Mouse (Mus musculus) erythroblast, embryonic 14.5 days (primary cell): ENCODE data around the gene Gnaz. TPM values are rescaled to one million over a fixed set of nuclear protein-coding genes. Genes with fewer than 3 reads are reported as not detected.

ENCODE experiments used
- H3K27me3 ChIP-seq: 2 replicates; pipeline ENCODE4 v1.6.1; 2012; ENCODE audit warnings: inconsistent platforms; ENCODE audit not compliant: control insufficient read depth
- H3K36me3 ChIP-seq: 2 replicates; pipeline ENCODE4 v1.6.1; 2012; ENCODE audit warnings: mild to moderate bottlenecking, inconsistent platforms; ENCODE audit not compliant: control insufficient read depth
- H3K4me1 ChIP-seq: 2 replicates; pipeline ENCODE4 v1.6.1; 2012; ENCODE audit warnings: inconsistent platforms; ENCODE audit not compliant: control insufficient read depth
- H3K4me3 ChIP-seq: replicated peaks from 2 replicates; pipeline ENCODE3; 2012; ENCODE audit warnings: moderate library complexity, mild to moderate bottlenecking, inconsistent platforms
- H3K9me3 ChIP-seq: 2 replicates; pipeline ENCODE4 v1.6.1; 2012; ENCODE audit warnings: low read length, inconsistent platforms, mixed read lengths; ENCODE audit not compliant: control insufficient read depth
- GATA1 ChIP-seq: IDR thresholded peaks from 2 replicates; pipeline ENCODE4 v1.6.1; 2012; ENCODE audit warnings: low read length, inconsistent platforms, mixed read lengths
- TAL1 ChIP-seq: IDR thresholded peaks from 3 replicates; pipeline ENCODE4 v1.6.1; 2012; ENCODE audit warnings: low read length, inconsistent platforms, mixed read lengths
- polyA plus RNA-seq: library from polyadenylated mRNA; stranded (reverse); fragments of >175 nt; gene quantifications from 2 replicates; pipeline ENCODE4 v1.2.3, GENCODE M21; 2012

Gene Gnaz
- polyA plus RNA-seq, 1 experiment: 0.07 TPM

- TF ChIP-seq GATA1 (no peak), TAL1 (no peak)
- no peaks in the 10 kb centered on the region for H3K27me3 ChIP-seq
- no peaks in the 10 kb centered on the region for H3K4me1 ChIP-seq
- H3K9me3 ChIP-seq: no peaks in the 10 kb centered on the region
- H3K36me3 ChIP-seq: no peaks in the 10 kb centered on the region
- H3K4me3 ChIP-seq: no peak overlapping the region
Measured at GRCm38 (mm10) chr10:74983176-74983575, 16.2 kb downstream of the Gnaz start.

- H3K4me3 ChIP-seq: no peak overlapping the region
- 0 out of 2 replicates have a peak, but pooled peaks cover 3% of the 10 kb centered on the region for H3K9me3 ChIP-seq
- TF ChIP-seq GATA1: no peak
- TF ChIP-seq TAL1: no peak
- H3K27me3 ChIP-seq: peaks cover 3% of the 10 kb centered on the region; the same call in 1 of the 2 replicates
- no peaks in the 10 kb centered on the region for H3K36me3 ChIP-seq
- no peaks in the 10 kb centered on the region for H3K4me1 ChIP-seq
Measured at GRCm38 (mm10) chr10:74987698-74988470, 20.9 kb downstream of the Gnaz start.

- Histone ChIP-seq H3K4me3 (no peak overlapping the region), H3K36me3 (no peaks in the 10 kb centered on the region), H3K4me1 (no peaks in the 10 kb centered on the region), H3K27me3 (peaks cover 5% of the 10 kb centered on the region; the same call in 1 of the 2 replicates), H3K9me3 (0 out of 2 replicates have a peak, but pooled peaks cover 3% of the 10 kb centered on the region)
- TF ChIP-seq GATA1 (no peak), TAL1 (no peak)
Measured at GRCm38 (mm10) chr10:74989814-74990213, 22.8 kb downstream of the Gnaz start.

DNA sequence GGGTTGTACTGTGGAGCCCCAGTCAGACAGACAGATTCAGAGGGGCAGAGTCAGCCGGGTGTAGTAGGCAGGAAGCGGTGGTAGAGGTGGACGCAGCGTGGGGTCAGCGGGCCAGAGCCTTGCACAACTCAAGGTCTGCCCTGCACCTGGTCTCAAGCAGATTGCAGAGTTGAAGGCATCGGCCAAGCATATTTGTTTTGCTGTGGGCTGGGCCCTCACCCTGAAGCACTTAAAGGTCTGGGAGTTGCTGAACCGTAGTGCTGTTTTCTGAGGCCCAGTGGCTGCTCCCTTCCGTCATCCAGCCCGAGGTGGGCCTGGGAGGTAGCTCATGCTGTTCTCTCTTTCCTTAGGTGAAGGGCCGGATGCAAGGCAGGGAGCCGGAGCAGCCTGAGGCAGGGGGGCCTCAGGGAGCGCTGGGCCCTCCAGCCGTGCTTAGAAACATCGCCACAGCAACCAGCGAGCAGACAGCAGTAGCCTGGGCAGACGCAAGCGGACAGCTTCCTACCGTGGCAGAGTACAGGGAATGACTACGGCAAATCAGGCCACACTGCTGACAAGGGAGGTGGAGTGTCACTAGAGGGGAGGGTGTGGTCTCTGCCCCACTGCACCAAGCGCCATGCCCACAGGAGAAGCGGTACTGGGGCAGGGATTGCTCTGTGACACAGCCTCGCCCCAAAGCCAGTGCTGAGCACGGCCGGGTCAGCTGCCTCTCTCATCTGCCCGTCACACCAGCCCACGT lies 23.8 kb downstream of the Gnaz start:
- Histone ChIP-seq H3K4me3 (no peak overlapping the region), H3K27me3 (peaks cover 10% of the 10 kb centered on the region), H3K4me1 (no peaks in the 10 kb centered on the region), H3K36me3 (no peaks in the 10 kb centered on the region), H3K9me3 (0 out of 2 replicates have a peak, but pooled peaks cover 3% of the 10 kb centered on the region)
- TF ChIP-seq TAL1 (no peak), GATA1 (no peak)

- H3K36me3 ChIP-seq: no peaks in the 10 kb centered on the region
- H3K4me3 ChIP-seq: no peak overlapping the region
- 0 out of 2 replicates have a peak, but pooled peaks cover 3% of the 10 kb centered on the region for H3K9me3 ChIP-seq
- H3K4me1 ChIP-seq: no peaks in the 10 kb centered on the region
- TF ChIP-seq GATA1: no peak
- no peak for TF ChIP-seq TAL1
- H3K27me3 ChIP-seq: peaks cover 13% of the 10 kb centered on the region
Measured at GRCm38 (mm10) chr10:74994863-74995262, 27.9 kb downstream of the Gnaz start.

- TF ChIP-seq GATA1 (no peak), TAL1 (no peak)
- Histone ChIP-seq H3K36me3 (no peaks in the 10 kb centered on the region), H3K27me3 (peaks cover 13% of the 10 kb centered on the region), H3K9me3 (0 out of 2 replicates have a peak, but pooled peaks cover 3% of the 10 kb centered on the region), H3K4me1 (no peaks in the 10 kb centered on the region), H3K4me3 (no peak overlapping the region)
Measured at GRCm38 (mm10) chr10:74995377-74995776, 28.4 kb downstream of the Gnaz start.

GRCm38 (mm10) chr10:75001391-75001790 lies 34.4 kb downstream of the Gnaz start:
- Histone ChIP-seq H3K36me3 (no peaks in the 10 kb centered on the region), H3K9me3 (no peaks in the 10 kb centered on the region), H3K4me1 (peaks cover 8% of the 10 kb centered on the region; the same call in 1 of the 2 replicates)

GRCm38 (mm10) chr10:75004067-75004466 lies 37.1 kb downstream of the Gnaz start:
- H3K36me3 ChIP-seq: no peaks in the 10 kb centered on the region
- H3K9me3 ChIP-seq: no peaks in the 10 kb centered on the region
- no peak for TF ChIP-seq GATA1
- TF ChIP-seq TAL1: no peak
- peaks cover 8% of the 10 kb centered on the region; the same call in 1 of the 2 replicates for H3K4me1 ChIP-seq
- H3K4me3 ChIP-seq: no peak overlapping the region
- no peaks in the 10 kb centered on the region for H3K27me3 ChIP-seq

More at GRCm38 (mm10) chr10:75001391-75001790, 34.4 kb downstream of the Gnaz start:
- H3K4me3 ChIP-seq: no peak overlapping the region
- H3K27me3 ChIP-seq: no peaks in the 10 kb centered on the region
- TF ChIP-seq TAL1: no peak
- no peak for TF ChIP-seq GATA1

DNA sequence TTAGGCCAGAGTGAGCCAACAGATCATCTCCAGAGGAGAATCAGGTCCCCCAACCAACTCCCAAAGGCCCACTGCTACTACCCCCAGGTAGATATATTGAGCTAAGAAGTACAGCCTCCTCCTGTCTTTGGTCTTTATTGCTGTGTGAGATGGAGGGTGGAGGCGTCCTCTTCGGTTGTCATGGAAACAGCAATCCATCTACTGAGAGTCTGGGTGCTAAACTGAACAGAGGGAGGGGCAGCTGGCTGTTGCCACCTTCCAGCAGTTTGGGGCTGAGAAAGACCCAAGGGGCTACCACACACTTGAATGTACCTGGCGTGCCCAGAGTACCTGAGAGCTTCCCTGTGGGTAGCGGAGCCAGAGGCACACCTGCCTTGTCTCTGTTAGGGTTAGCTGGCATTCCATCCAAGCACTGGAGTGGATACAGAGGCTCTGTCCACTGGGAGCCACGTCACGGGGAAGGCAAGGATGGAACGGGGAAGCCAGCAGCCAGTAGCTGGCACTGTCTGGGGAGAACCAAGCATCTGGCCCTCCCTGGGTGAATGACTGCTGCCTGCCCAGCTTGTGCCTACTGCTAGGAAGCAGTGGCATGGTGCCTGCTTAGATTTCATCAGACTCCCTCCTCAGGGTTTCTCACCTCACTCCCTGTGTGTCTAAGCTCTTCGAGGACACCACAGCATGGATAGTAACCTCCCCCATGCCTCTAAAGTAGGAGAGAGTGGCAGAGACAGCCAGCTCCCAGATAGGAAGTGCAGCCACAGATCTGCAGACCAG lies 40.1 kb downstream of the Gnaz start:
- Histone ChIP-seq H3K27me3 (no peaks in the 10 kb centered on the region), H3K4me3 (no peak overlapping the region), H3K4me1 (peaks cover 8% of the 10 kb centered on the region; the same call in 1 of the 2 replicates), H3K36me3 (no peaks in the 10 kb centered on the region), H3K9me3 (no peaks in the 10 kb centered on the region)
- TF ChIP-seq TAL1 (no peak), GATA1 (no peak)
